Mouse (Mus musculus): Measurements from ENCODE around the gene F12.
A peak's percentile ranks its signal among the peaks of the same experiment; 100 is the strongest.

Gene F12

GRCm38 (mm10) chr13:55413333-55413732 lies 13.3 kb downstream of the F12 start:
- no peak for DNase-seq (ENCODE audit: low spot score in 2 of 2)

GRCm38 (mm10) chr13:55412643-55413307 lies 13.8 kb downstream of the F12 start:
- no peak for DNase-seq (ENCODE audit: low spot score in 2 of 2)

- DNase-seq (ENCODE audit: low spot score in 2 of 2) = no peak
Observed at GRCm38 (mm10) chr13:55411826-55412225, 14.8 kb downstream of the F12 start.

- DNase-seq (ENCODE audit: low spot score in 2 of 2) = no peak
Observed at GRCm38 (mm10) chr13:55408546-55409120, 18.0 kb downstream of the F12 start.

- DNase-seq (ENCODE audit: low spot score in 2 of 2) = no peak
Observed at GRCm38 (mm10) chr13:55407341-55407740, 19.3 kb downstream of the F12 start.

- no peak for DNase-seq (ENCODE audit: low spot score in 2 of 2)
Observed at GRCm38 (mm10) chr13:55405783-55406390, 20.7 kb downstream of the F12 start.

- peak; percentile 55 to 67 for DNase-seq (ENCODE audit: low spot score in 2 of 2)
Observed at GRCm38 (mm10) chr13:55404853-55405782, 21.5 kb downstream of the F12 start.

GRCm38 (mm10) chr13:55403935-55404852 lies 22.4 kb downstream of the F12 start:
- peak; percentile 38 to 49 for DNase-seq (ENCODE audit: low spot score in 2 of 2)

GRCm38 (mm10) chr13:55403266-55403665 lies 23.3 kb downstream of the F12 start:
- DNase-seq (ENCODE audit: low spot score in 2 of 2) = no peak

- no peak for DNase-seq (ENCODE audit: low spot score in 2 of 2)
Observed at GRCm38 (mm10) chr13:55400039-55400346, 26.6 kb downstream of the F12 start.

GRCm38 (mm10) chr13:55399300-55400038 lies 27.1 kb downstream of the F12 start:
- peak in 1 of 2 experiments; percentile 14 for DNase-seq (ENCODE audit: low spot score in 2 of 2)

GRCm38 (mm10) chr13:55398088-55398487 lies 28.5 kb downstream of the F12 start, which contains the start of gene Slc34a1:
TSS of gene Slc34a1 (plus strand) at chr13:55398187.
- DNase-seq (ENCODE audit: low spot score in 2 of 2) = no peak

GRCm38 (mm10) chr13:55392933-55393332 lies 33.7 kb downstream of the F12 start:
- DNase-seq (ENCODE audit: low spot score in 2 of 2) = no peak

GRCm38 (mm10) chr13:55391626-55392029 lies 35.0 kb downstream of the F12 start:
- no peak for DNase-seq (ENCODE audit: low spot score in 2 of 2)

- DNase-seq (ENCODE audit: low spot score in 2 of 2) = no peak
Observed at GRCm38 (mm10) chr13:55390644-55391043, 35.9 kb downstream of the F12 start.

GRCm38 (mm10) chr13:55381790-55382189 lies 44.8 kb downstream of the F12 start:
- no peak for DNase-seq (ENCODE audit: low spot score in 2 of 2)

- no peak for DNase-seq (ENCODE audit: low spot score in 2 of 2)
Observed at GRCm38 (mm10) chr13:55378907-55379580, 47.5 kb downstream of the F12 start.

- no peak for DNase-seq (ENCODE audit: low spot score in 2 of 2)
Observed at GRCm38 (mm10) chr13:55375877-55376276, 50.7 kb downstream of the F12 start.

GRCm38 (mm10) chr13:55374206-55374924 lies 52.2 kb downstream of the F12 start:
- DNase-seq (ENCODE audit: low spot score in 2 of 2) = no peak

All from urinary bladder, postnatal 36 days (tissue).